9 mouse cellular contexts compared by ENCODE assay signal in the genomic region with DNA sequence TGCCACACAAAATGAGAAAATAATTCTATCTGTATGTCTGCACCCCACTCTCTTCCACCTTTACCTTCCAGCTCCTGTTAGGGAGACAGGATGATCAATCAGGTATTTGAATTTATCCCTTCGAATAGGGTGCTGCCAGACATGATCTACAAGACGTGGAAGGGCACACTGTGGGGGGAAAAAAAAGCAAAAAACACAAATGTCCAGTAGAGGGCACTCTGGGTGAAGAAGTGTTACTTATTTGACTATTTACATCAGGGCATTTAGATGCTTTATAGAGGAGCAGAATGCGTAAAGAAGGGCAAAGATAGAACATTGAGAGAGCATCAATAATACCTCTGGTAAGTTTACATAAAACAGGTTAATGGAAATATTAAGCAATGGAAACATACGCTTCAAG. TPM values are rescaled to one million over a fixed set of nuclear protein-coding genes. Genes with fewer than 3 reads are reported as not detected.
DNase-seq lines count a peak whose midpoint lies in the region; ATAC-seq and TF ChIP-seq lines count a peak whose summit lies in the region.
"Had no signal": no experiment of that assay in that cellular context is flagged by ENCODE, and none has a peak within 500 bp of the region (broad histone marks: within the 10 kb centered on the region; RNA-seq: fewer than 3 reads in every experiment).

No protein-coding gene starts in this region.

- peak; percentile 84 for TF ChIP-seq CTCF in layer of hippocampus, adult 2 months (conservative IDR thresholded peaks at IDR 0.05)

- peak; percentile 6 for DNase-seq in cerebellum, adult 11 months
- DNase-seq in cerebellum, postnatal 4 days (ENCODE audit: low spot score in 2 of 2): no peak
- DNase-seq in layer of hippocampus, adult 2 months (ENCODE audit: low spot score in 2 of 2): peak; percentile 26 to 57
- no peak for DNase-seq in layer of hippocampus, adult 9-11 months
- peak; percentile 65 for DNase-seq in MEL-GATA-1-ER (ENCODE audit: extremely low read depth, low read depth)
- DNase-seq in heart, postnatal 36 days: peak; percentile 12 to 29
- DNase-seq in natural killer cell, adult 2 months (ENCODE audit: low spot score in 2 of 2): peak; percentile 34 to 57

- H3K4me3 ChIP-seq in layer of hippocampus, adult 2 months: no peak overlapping the region
- H3K4me3 ChIP-seq: heart, embryonic 13.5 days had no signal

- intact Hi-C loops in heart, postnatal 36 days (cut with DNase I): loop anchor here (1.0 to 2.0 kb wide), 2 partner anchors 123 to 215 kb away; no protein-coding TSS in a partner anchor

- no peak overlapping the region for H3K27ac ChIP-seq in layer of hippocampus, adult 2 months
- H3K27ac ChIP-seq: heart, embryonic 13.5 days had no signal

- ATAC-seq in frontal cortex, adult (ENCODE audit: low TSS enrichment): no peak

RNA-seq across cellular contexts. Expression of a gene that starts 2.8 kb away (rescaled TPM):
- 1 to 10 TPM in 1 of 2 experiments, under 1 TPM in 1; 0.61 to 1.3 TPM for total RNA-seq in layer of hippocampus, adult 2 months (2021)
- total RNA-seq in heart, postnatal 36 days (2021): not detected

RNA-seq across cellular contexts. Expression of a gene that starts 52.3 kb away (rescaled TPM):
- 100 to 1,000 TPM; 312 to 322 TPM for total RNA-seq in layer of hippocampus, adult 2 months (2021)
- total RNA-seq in heart, postnatal 36 days (2021): 100 to 1,000 TPM; 405 to 414 TPM

RNA-seq across cellular contexts. Expression of a gene that starts 56.0 kb away (rescaled TPM):
- total RNA-seq in layer of hippocampus, adult 2 months (2021): 10 to 100 TPM; 49.3 to 55.9 TPM
- total RNA-seq in heart, postnatal 36 days (2021): 1 to 10 TPM; 7.9 to 8.9 TPM

Comparison
In these comparisons a context has a peak if more than half of its experiments do, and no peak if none do; other contexts are left out.
1. DNase-seq: peak in cerebellum, adult 11 months (single experiment), layer of hippocampus, adult 2 months (2 of 2), MEL-GATA-1-ER (single experiment), heart, postnatal 36 days (2 of 2) and natural killer cell, adult 2 months (2 of 2); none in cerebellum, postnatal 4 days (0 of 2) and layer of hippocampus, adult 9-11 months (single experiment).
2. RNA of a gene that starts 56.0 kb away (total RNA-seq): 49.3 to 55.9 TPM in layer of hippocampus, adult 2 months; 7.9 to 8.9 TPM in heart, postnatal 36 days; every median in the first group is over 4 times any median in the second.